In genomic region chr7:72400056-72400455, GRCm38 (mm10) we compare ENCODE assay signal across 8 mouse cellular contexts.
DNase-seq lines count a peak whose midpoint lies in the region; TF ChIP-seq lines count a peak whose summit lies in the region.

No protein-coding gene starts in this region.

- peak; percentile 6 for DNase-seq in 3134 (ENCODE audit: extremely low read depth, insufficient read length, low spot score)
- peak; percentile 52 to 74 for DNase-seq in cerebellum, adult 18-20 months
- DNase-seq in forelimb bud, embryonic 11.5 days (ENCODE audit: low read depth, low spot score): peak; percentile 75
- DNase-seq in kidney, adult 8-10 months: peak; percentile 26 to 59
- DNase-seq in left cerebral cortex, postnatal 4 days: peak; percentile 60
- peak; percentile 20 for DNase-seq in retina, adult 2 months (ENCODE audit: low read depth, low spot score)
- no peak for DNase-seq in thymus, postnatal 0 days (ENCODE audit: low spot score)

- H3K79me2 ChIP-seq in C2C12 (ENCODE audit: control insufficient read depth, insufficient read depth): no peaks in the 10 kb centered on the region

- no peaks in the 10 kb centered on the region for H3K27me3 ChIP-seq in C2C12 (ENCODE audit: control insufficient read depth, insufficient read depth, insufficient read length)

- no peaks in the 10 kb centered on the region for H3K36me3 ChIP-seq in C2C12 (ENCODE audit: control insufficient read depth, insufficient read depth)

- intact Hi-C loops in left cerebral cortex, postnatal 4 days (cut with DNase I): loop anchor here (1.0 to 10.0 kb wide), 3 partner anchors 135 to 1022 kb away; partner anchors contain the start of gene Rgma

- H3K79me3 ChIP-seq in C2C12 (ENCODE audit: low read depth): no peaks in the 10 kb centered on the region

- H3K4me3 ChIP-seq in C2C12 (ENCODE audit: insufficient read depth, poor library complexity, severe bottlenecking): no peak overlapping the region

- H3ac ChIP-seq in C2C12 (ENCODE audit: control insufficient read depth, insufficient read length, low read depth): no peak overlapping the region

- TF ChIP-seq CTCF in C2C12 (IDR thresholded peaks at IDR 0.05; ENCODE audit: control insufficient read depth, insufficient read depth, insufficient read length): peak; percentile 74

TF ChIP-seq in C2C12, 6 proteins besides CTCF, POLR2A, EP300 and RAD21:
- TF ChIP-seq CEBPB (IDR thresholded peaks at IDR 0.05; ENCODE audit: low read depth) (no peak), FOSL1 (IDR thresholded peaks at IDR 0.05; ENCODE audit: insufficient read depth, low read length, poor library complexity, severe bottlenecking) (no peak), MYOG (IDR thresholded peaks at IDR 0.05; ENCODE audit: control insufficient read depth, extremely low read depth, insufficient read length) (no peak), MYOD1 (IDR thresholded peaks at IDR 0.05; ENCODE audit: control insufficient read depth, insufficient read length, low read depth) (no peak), MAX (IDR thresholded peaks at IDR 0.05) (no peak), USF1 (IDR thresholded peaks at IDR 0.05; ENCODE audit: low read depth) (no peak)
TF ChIP-seq in C2C12: peak in this region for 0.
